Mouse (Mus musculus): Measurements from ENCODE around the gene Nr4a1. TPM values are rescaled to one million over a fixed set of nuclear protein-coding genes. Genes with fewer than 3 reads are reported as not detected.

Nr4a1 gene
- polyA plus RNA-seq, 1 experiment: 50.3 TPM

DNA sequence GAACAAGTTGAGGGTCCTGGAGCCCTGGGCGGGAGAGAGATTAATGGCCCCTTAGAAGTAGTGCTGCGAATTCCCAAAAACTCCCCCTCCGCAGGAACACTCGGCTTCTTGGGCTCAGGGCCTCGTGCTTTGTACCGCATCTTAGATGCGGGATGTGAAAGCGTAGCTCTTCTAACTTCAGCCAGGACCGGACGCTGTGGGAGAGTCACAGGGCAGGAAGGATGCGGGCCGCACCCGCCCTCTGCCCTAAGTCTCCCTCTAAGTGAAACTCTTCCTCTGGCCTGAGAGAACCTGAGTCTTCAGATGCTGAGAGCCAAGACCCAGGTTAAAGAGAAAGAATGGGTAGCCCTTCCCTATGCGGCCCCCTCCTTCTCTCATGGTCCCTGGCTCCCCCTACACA, 29.1 kb upstream of the Nr4a1 start:
- Histone ChIP-seq H3K4me3 (ENCODE audit: extremely low read depth, insufficient read depth, insufficient read length) (peak overlapping the region; percentile 76), H3K27me3 (ENCODE audit: control insufficient read depth, insufficient read depth, low read length) (peaks cover 2% of the 10 kb centered on the region; the same call in 1 of the 2 replicates), H3K4me1 (ENCODE audit: control insufficient read depth, insufficient read depth, insufficient read length) (peaks cover 16% of the 10 kb centered on the region; the same call in 1 of the 2 replicates), H3K27ac (ENCODE audit: insufficient read depth, low read length) (peak overlapping the region; percentile 12; the same call in 1 of the 2 replicates), H3K36me3 (ENCODE audit: control insufficient read depth, insufficient read depth, low read length) (no peaks in the 10 kb centered on the region; the same call in 1 of the 2 replicates)
- DNase-seq (ENCODE audit: low read depth in 1 of 2, low spot score in 2 of 2): no peak
- TF ChIP-seq CTCF (IDR thresholded peaks at IDR 0.05; ENCODE audit: extremely low read depth, insufficient read depth, insufficient read length, insufficient replicate concordance): no peak
- TF ChIP-seq POLR2A (IDR thresholded peaks at IDR 0.05; ENCODE audit: low read depth, low read length): no peak
- 6% methylated on average over 14 of the region's 14 CpGs for WGBS

DNA sequence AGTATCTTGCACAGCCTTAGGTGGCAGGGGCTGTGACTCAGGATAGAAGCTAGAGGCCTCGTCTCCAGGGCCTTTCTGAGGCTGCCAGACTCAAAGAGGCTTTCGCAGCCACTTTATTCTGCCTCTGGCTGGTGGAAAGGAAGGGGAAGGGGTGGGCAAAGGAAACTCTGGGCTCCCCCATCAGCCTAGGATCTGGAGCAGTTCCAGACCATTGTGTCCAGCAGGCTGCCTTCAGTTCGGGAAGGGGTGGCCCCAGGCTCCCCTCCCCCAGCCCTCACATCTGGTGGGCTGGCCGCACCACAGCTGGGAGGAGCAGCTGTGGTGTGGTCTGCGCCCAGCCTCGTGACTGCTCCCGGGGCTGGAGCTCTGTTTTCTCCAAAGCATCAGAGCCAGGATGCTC, 26.1 kb upstream of the Nr4a1 start:
- peak overlapping the region; percentile 19; the same call in 1 of the 2 replicates for H3K27ac ChIP-seq (ENCODE audit: insufficient read depth, low read length)

DNA sequence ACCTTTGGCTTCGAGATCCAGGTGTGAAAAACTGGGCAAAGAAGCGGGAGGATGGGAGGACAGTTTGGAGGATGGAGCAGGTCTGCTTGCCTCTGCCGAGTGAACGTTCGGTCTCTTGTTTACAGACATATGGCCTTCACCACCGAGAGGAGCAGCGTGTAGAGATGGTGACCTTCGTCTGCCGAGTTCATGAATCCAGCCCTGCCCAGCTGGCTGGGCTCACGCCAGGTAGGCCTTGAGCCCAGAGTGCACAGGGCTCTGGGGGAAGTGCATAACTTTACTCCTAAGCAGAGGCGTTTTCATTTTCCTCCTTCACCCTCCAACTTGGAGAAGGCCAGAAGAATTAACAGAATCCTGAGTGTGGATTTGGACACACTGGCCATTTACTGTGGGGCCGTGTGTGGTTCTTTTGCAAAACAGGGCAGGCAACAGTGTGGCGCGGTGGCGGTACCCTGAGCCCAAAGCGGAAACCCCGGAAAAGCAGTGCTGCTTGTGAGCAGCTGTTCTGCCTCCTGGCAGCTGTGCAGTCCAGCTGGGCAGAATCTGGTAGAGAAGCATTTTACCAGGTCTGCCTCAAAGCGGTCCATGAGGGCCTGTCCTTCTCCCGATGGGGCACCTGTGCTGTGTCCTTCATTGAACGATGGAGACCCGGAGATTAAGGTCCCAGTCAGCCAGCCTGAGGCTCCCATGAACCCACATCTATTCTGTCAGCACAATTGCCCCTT, 25.0 kb upstream of the Nr4a1 start:
- TF ChIP-seq POLR2A (IDR thresholded peaks at IDR 0.05; ENCODE audit: low read depth, low read length) (no peak), CTCF (IDR thresholded peaks at IDR 0.05; ENCODE audit: extremely low read depth, insufficient read depth, insufficient read length, insufficient replicate concordance) (no peak)
- H3K36me3 ChIP-seq (ENCODE audit: control insufficient read depth, insufficient read depth, low read length): no peaks in the 10 kb centered on the region; the same call in 1 of the 2 replicates
- no peaks in the 10 kb centered on the region; the same call in 1 of the 2 replicates for H3K27me3 ChIP-seq (ENCODE audit: control insufficient read depth, insufficient read depth, low read length)
- DNase-seq (ENCODE audit: low read depth in 1 of 2, low spot score in 2 of 2): no peak
- H3K4me1 ChIP-seq (ENCODE audit: control insufficient read depth, insufficient read depth, insufficient read length): peaks cover 5% of the 10 kb centered on the region
- H3K4me3 ChIP-seq (ENCODE audit: extremely low read depth, insufficient read depth, insufficient read length): no peak overlapping the region
- no peak overlapping the region for H3K27ac ChIP-seq (ENCODE audit: insufficient read depth, low read length)
- 87% methylated on average over 21 of the region's 21 CpGs for WGBS

More for the DNA sequence above, 26.1 kb upstream of the Nr4a1 start:
- H3K4me3 ChIP-seq (ENCODE audit: extremely low read depth, insufficient read depth, insufficient read length): no peak overlapping the region
- peaks cover 14% of the 10 kb centered on the region for H3K4me1 ChIP-seq (ENCODE audit: control insufficient read depth, insufficient read depth, insufficient read length)
- H3K27me3 ChIP-seq (ENCODE audit: control insufficient read depth, insufficient read depth, low read length): no peaks in the 10 kb centered on the region; the same call in 1 of the 2 replicates
- TF ChIP-seq POLR2A (IDR thresholded peaks at IDR 0.05; ENCODE audit: low read depth, low read length) (no peak), CTCF (IDR thresholded peaks at IDR 0.05; ENCODE audit: extremely low read depth, insufficient read depth, insufficient read length, insufficient replicate concordance) (no peak)
- no peaks in the 10 kb centered on the region; the same call in 1 of the 2 replicates for H3K36me3 ChIP-seq (ENCODE audit: control insufficient read depth, insufficient read depth, low read length)
- DNase-seq (ENCODE audit: low read depth in 1 of 2, low spot score in 2 of 2): no peak
- 38% methylated on average over 7 of the region's 7 CpGs for WGBS

DNA sequence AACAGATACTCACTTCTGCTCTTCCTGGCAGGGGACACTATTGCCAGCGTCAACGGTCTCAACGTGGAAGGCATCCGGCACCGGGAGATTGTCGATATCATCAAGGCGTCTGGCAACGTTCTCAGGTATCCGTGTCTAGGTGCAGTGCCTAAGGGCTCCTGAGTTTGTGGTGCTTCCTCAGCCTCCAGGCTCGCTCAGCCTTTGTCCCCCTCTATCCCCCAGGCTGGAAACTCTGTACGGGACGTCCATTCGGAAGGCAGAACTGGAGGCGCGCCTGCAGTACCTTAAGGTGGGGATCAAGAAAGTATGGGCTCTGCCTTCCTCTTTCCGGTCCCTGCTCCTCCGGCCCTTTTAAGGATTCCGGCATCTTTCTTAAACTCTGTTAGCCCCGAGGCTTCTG, 23.6 kb upstream of the Nr4a1 start:
- WGBS: 94% methylated on average over 19 of the region's 19 CpGs
- DNase-seq (ENCODE audit: low read depth in 1 of 2, low spot score in 2 of 2): no peak
- TF ChIP-seq CTCF (IDR thresholded peaks at IDR 0.05; ENCODE audit: extremely low read depth, insufficient read depth, insufficient read length, insufficient replicate concordance): no peak
- no peak for TF ChIP-seq POLR2A (IDR thresholded peaks at IDR 0.05; ENCODE audit: low read depth, low read length)
- Histone ChIP-seq H3K4me3 (ENCODE audit: extremely low read depth, insufficient read depth, insufficient read length) (no peak overlapping the region), H3K27ac (ENCODE audit: insufficient read depth, low read length) (no peak overlapping the region), H3K4me1 (ENCODE audit: control insufficient read depth, insufficient read depth, insufficient read length) (no peaks in the 10 kb centered on the region; the same call in 1 of the 2 replicates), H3K27me3 (ENCODE audit: control insufficient read depth, insufficient read depth, low read length) (no peaks in the 10 kb centered on the region; the same call in 1 of the 2 replicates), H3K36me3 (ENCODE audit: control insufficient read depth, insufficient read depth, low read length) (no peaks in the 10 kb centered on the region; the same call in 1 of the 2 replicates)

DNA sequence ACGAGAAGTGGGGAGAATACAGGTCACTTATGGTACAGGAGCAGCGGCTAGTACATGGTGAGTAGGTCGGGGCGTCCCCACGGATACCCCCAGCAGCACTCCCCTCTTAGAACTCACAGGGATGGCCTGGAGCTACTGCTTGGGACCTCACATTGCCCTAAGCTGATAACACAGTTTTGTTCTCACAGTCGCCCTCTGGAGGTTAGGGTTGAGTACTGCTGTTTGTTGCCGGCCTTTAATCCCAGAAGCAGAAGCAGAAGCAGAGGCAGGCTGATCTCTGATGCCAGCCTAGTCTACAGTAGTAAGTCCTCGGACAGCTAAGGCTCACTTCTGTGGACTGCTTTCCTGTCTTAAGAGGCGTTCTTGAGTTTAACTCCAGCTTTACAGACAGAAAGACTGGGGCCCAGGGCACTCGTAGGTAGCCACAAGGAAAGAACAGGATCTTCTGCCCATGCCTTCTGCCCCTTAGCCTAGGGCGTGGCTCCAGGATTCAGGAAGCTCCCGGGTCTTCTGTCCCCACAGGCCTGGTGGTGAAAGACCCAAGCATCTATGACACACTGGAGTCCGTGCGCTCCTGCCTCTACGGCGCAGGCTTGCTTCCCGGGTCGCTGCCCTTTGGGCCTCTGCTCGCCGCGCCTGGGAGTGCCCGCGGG, 22.9 kb upstream of the Nr4a1 start:
- no peak for TF ChIP-seq POLR2A (IDR thresholded peaks at IDR 0.05; ENCODE audit: low read depth, low read length)
- peak; percentile 23; the same call in 1 of the 2 replicates for TF ChIP-seq CTCF (IDR thresholded peaks at IDR 0.05; ENCODE audit: extremely low read depth, insufficient read depth, insufficient read length, insufficient replicate concordance)
- H3K36me3 ChIP-seq (ENCODE audit: control insufficient read depth, insufficient read depth, low read length): no peaks in the 10 kb centered on the region; the same call in 1 of the 2 replicates
- peak in 1 of 2 experiments; percentile 54 for DNase-seq (ENCODE audit: low read depth in 1 of 2, low spot score in 2 of 2)
- no peaks in the 10 kb centered on the region; the same call in 1 of the 2 replicates for H3K4me1 ChIP-seq (ENCODE audit: control insufficient read depth, insufficient read depth, insufficient read length)
- no peaks in the 10 kb centered on the region for H3K27me3 ChIP-seq (ENCODE audit: control insufficient read depth, insufficient read depth, low read length)
- no peak overlapping the region for H3K4me3 ChIP-seq (ENCODE audit: extremely low read depth, insufficient read depth, insufficient read length)
- H3K27ac ChIP-seq (ENCODE audit: insufficient read depth, low read length): no peak overlapping the region
- WGBS: 86% methylated on average over 23 of the region's 23 CpGs

DNA sequence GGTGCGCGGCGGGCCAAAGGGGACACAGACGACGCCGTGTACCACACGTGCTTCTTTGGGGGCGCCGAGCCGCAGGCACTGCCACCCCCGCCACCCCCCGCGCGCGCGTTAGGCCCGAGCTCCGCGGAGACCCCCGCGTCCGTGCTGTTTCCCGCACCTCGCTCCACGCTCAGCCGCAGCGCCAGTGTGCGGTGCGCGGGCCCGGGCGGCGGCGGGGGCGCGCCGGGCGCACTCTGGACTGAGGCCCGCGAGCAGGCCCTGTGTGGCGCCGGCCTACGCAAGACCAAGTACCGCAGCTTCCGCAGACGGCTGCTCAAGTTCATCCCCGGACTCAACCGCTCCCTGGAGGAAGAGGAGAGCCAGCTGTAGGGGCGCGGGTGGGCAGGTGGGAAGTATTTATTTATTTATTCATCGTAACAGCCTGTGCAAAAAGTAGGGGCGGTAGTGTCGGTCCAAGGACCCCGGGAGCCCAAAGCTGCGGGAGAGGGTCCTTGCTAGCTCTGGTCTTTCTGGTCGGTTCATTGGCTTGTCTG, 22.4 kb upstream of the Nr4a1 start:
- H3K27me3 ChIP-seq (ENCODE audit: control insufficient read depth, insufficient read depth, low read length): no peaks in the 10 kb centered on the region
- DNase-seq (ENCODE audit: low read depth in 1 of 2, low spot score in 2 of 2): no peak
- H3K27ac ChIP-seq (ENCODE audit: insufficient read depth, low read length): no peak overlapping the region
- TF ChIP-seq POLR2A (IDR thresholded peaks at IDR 0.05; ENCODE audit: low read depth, low read length) (no peak), CTCF (IDR thresholded peaks at IDR 0.05; ENCODE audit: extremely low read depth, insufficient read depth, insufficient read length, insufficient replicate concordance) (no peak)
- no peaks in the 10 kb centered on the region; the same call in 1 of the 2 replicates for H3K36me3 ChIP-seq (ENCODE audit: control insufficient read depth, insufficient read depth, low read length)
- no peak overlapping the region for H3K4me3 ChIP-seq (ENCODE audit: extremely low read depth, insufficient read depth, insufficient read length)
- no peaks in the 10 kb centered on the region; the same call in 1 of the 2 replicates for H3K4me1 ChIP-seq (ENCODE audit: control insufficient read depth, insufficient read depth, insufficient read length)
- WGBS: 96% methylated on average over 56 of the region's 56 CpGs
